Mouse (Mus musculus) CH12.LX (cell line): ENCODE measurements at regions not wholly inside any gene's neighbourhood (a gene's known extent, or its start where the extent isn't known, plus 50 kb on each side); places are given as distances from the start of the nearest gene placed in this dataset.

ENCODE experiments used
- CHD1 ChIP-seq: IDR thresholded peaks from 2 replicates; pipeline ENCODE4 v1.6.1; 2012; ENCODE audit warnings: low read depth, low read length, improper control_type of control experiment, inconsistent platforms
- CTCF ChIP-seq, 2 experiments: IDR thresholded peaks in 1 of 2; conservative IDR thresholded peaks in 1 of 2; 2 replicates each; pipeline ENCODE4 v1.5.1; 2011 to 2012; ENCODE audit warnings: low read depth in 2 of 2, low read length in 2 of 2, improper control_type of control experiment in 1 of 2, inconsistent platforms in 1 of 2, mild to moderate bottlenecking in 1 of 2, moderate library complexity in 1 of 2
- ETS1 ChIP-seq: conservative IDR thresholded peaks from 2 replicates; pipeline ENCODE4 v1.6.1; 2012; ENCODE audit warnings: low read depth, mild to moderate bottlenecking, inconsistent platforms, low read length, improper control_type of control experiment, moderate library complexity
- JUND ChIP-seq: conservative IDR thresholded peaks from 2 replicates; pipeline ENCODE4 v1.6.1; 2011; ENCODE audit warnings: low read depth, low read length, improper control_type of control experiment
- MAFK ChIP-seq: IDR thresholded peaks from 2 replicates; pipeline ENCODE4 v1.6.1; 2011; ENCODE audit warnings: low read length, improper control_type of control experiment; ENCODE audit not compliant: insufficient replicate concordance
- MXI1 ChIP-seq: IDR thresholded peaks from 2 replicates; pipeline ENCODE4 v1.6.1; 2011; ENCODE audit warnings: mild to moderate bottlenecking, low read depth, low read length, improper control_type of control experiment
- POLR2A ChIP-seq: IDR thresholded peaks from 2 replicates; pipeline ENCODE4 v1.6.1; 2011; ENCODE audit warnings: low read depth, mild to moderate bottlenecking, improper control_type of control experiment, low read length
- POLR2AphosphoS2 ChIP-seq: IDR thresholded peaks from 2 replicates; pipeline ENCODE4 v1.6.1; 2011; ENCODE audit warnings: low read depth, low read length, improper control_type of control experiment
- UBTF ChIP-seq: IDR thresholded peaks from 2 replicates; pipeline ENCODE4 v1.6.1; 2012; ENCODE audit warnings: low read depth, mild to moderate bottlenecking, inconsistent platforms, low read length, improper control_type of control experiment, moderate library complexity

GRCm38 (mm10) chr13:16645311-16645710 is 633.7 kb downstream of the Inhba start:
- TF ChIP-seq UBTF (no peak), JUND (no peak), MAFK (no peak), POLR2A (no peak), ETS1 (no peak), CHD1 (no peak), POLR2AphosphoS2 (no peak), MXI1 (no peak), CTCF (conservative IDR thresholded peaks at IDR 0.05 in 1 of 2, IDR thresholded peaks at IDR 0.05 in 1 of 2; ENCODE audit: low read depth in 2 of 2, low read length in 2 of 2) (no peak)
